Mouse (Mus musculus) limb, embryonic 11.5 days (tissue): ENCODE data around the gene Acsbg1. TPM values are rescaled to one million over a fixed set of nuclear protein-coding genes. Genes with fewer than 3 reads are reported as not detected.

Experiments used
- ATAC-seq: fragments of 200-750 bp; cut with Nextera tagmentation; 2 replicates; pipeline ENCODE4 v1.8.0; 2017; ENCODE audit warnings: low read depth; ENCODE audit not compliant: insufficient number of reproducible peaks, low FRiP score, low TSS enrichment
- DNase-seq: peaks from one replicate; pipeline ENCODE4 v3.0.0-alpha.2; 2015; ENCODE audit warnings: low spot score
- H3K27ac ChIP-seq: fragments of 300-500 bp; sonication (generic); replicated peaks from 2 replicates; pipeline ENCODE4 v1.5.1; 2014; ENCODE audit warnings: low read depth, mild to moderate bottlenecking, low read length
- H3K27me3 ChIP-seq: fragments of 300-500 bp; sonication (generic); 2 replicates; pipeline ENCODE4 v1.6.1; 2014; ENCODE audit warnings: mild to moderate bottlenecking, low read length, mixed read lengths; ENCODE audit not compliant: control insufficient read depth, insufficient read depth
- H3K36me3 ChIP-seq: fragments of 300-500 bp; sonication (generic); 2 replicates; pipeline ENCODE4 v1.6.1; 2014; ENCODE audit warnings: mild to moderate bottlenecking, low read length, moderate library complexity, mixed read lengths; ENCODE audit not compliant: control insufficient read depth, insufficient read depth
- H3K4me1 ChIP-seq: fragments of 300-500 bp; sonication (generic); 2 replicates; pipeline ENCODE4 v1.6.1; 2014; ENCODE audit warnings: low read length, mixed read lengths; ENCODE audit not compliant: control insufficient read depth, insufficient read depth
- H3K4me2 ChIP-seq: fragments of 300-500 bp; sonication (generic); 2 replicates; pipeline ENCODE4 v1.6.1; 2014; ENCODE audit warnings: low read depth, mild to moderate bottlenecking, moderate library complexity; ENCODE audit not compliant: severe bottlenecking
- H3K4me3 ChIP-seq: fragments of 300-500 bp; sonication (generic); 2 replicates; pipeline ENCODE4 v1.5.1; 2014; ENCODE audit warnings: low read depth, low read length
- H3K9ac ChIP-seq: fragments of 300-500 bp; sonication (generic); 2 replicates; pipeline ENCODE4 v1.6.1; 2014; ENCODE audit warnings: mild to moderate bottlenecking, low read length
- H3K9me3 ChIP-seq: fragments of 300-500 bp; sonication (generic); 2 replicates; pipeline ENCODE4 v1.6.1; 2016; ENCODE audit warnings: low read length; ENCODE audit not compliant: control insufficient read depth
- WGBS: fragments of 180-500 bp; shearing (Covaris S2); extraction: QIAGEN DNeasy Blood & Tissue Kit; methylation state at CpG from one replicate; pipeline ENCODE4 v1.1.7; 2014; 5-methylcytosine and 5-hydroxymethylcytosine counted together
- polyA plus RNA-seq: library from polyadenylated mRNA; unstranded; fragments of >200 nt; fragmentation: Nextera tagmentation; extraction: Ambion mirVana; gene quantifications from 2 replicates; pipeline ENCODE4 v1.2.1, GENCODE M21; 2014

The Acsbg1 gene
- polyA plus RNA-seq, 1 experiment from 2014 or later: 0.32 TPM

DNA sequence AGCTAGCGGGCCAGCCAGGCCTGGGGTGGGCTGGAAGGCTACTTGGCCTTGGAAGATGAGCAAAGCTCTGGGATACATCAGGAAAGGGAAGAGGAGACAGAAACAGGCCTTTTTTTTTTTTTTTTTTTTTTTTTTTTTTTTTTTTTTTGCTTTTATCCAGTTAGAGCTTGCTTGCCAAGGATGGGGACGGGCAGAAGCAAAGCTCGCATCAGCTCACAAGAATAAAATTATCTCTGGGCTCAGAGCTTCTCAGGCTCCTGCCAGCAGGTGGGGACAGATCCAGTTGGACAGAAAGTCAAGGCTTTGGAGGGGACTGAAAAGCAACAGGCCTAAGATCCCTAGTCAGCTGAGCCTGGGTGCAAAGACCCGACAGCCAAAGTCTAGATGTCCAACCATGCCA is 32.9 kb downstream of the Acsbg1 start:
- ATAC-seq: no peak
- H3K4me3 ChIP-seq: no peak overlapping the region
- H3K9me3 ChIP-seq: no peaks in the 10 kb centered on the region
- H3K36me3 ChIP-seq: no peaks in the 10 kb centered on the region
- H3K4me1 ChIP-seq: no peaks in the 10 kb centered on the region
- H3K27ac ChIP-seq: no peak overlapping the region
- H3K4me2 ChIP-seq: no peak overlapping the region
- no peak for DNase-seq
- 90% methylated on average over 4 of the region's 4 CpGs for WGBS
- H3K27me3 ChIP-seq: no peaks in the 10 kb centered on the region
- H3K9ac ChIP-seq: no peak overlapping the region

DNA sequence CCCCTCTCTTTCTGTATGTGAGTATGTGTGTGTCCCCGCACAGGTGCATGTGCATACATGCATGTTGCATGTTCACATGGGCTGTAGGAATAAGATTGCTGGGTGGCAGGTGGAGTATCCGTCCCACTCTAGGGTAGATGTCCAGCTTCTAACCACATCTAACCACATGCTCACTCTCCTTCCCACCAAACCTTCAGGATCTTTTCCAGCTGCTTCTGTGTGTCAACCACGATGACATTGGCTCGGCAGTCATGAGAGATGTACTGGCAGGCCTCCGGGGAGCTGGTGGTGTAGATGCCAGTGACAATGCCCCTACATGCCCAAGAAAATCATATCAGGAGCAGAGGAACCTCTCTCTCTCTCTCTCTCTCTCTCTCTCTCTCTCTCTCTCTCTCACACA is 34.4 kb downstream of the Acsbg1 start:
- DNase-seq (no peak), ATAC-seq (no peak)
- no peaks in the 10 kb centered on the region for H3K36me3 ChIP-seq
- no peak overlapping the region for H3K9ac ChIP-seq
- H3K4me2 ChIP-seq: no peak overlapping the region
- no peak overlapping the region for H3K4me3 ChIP-seq
- H3K27me3 ChIP-seq: no peaks in the 10 kb centered on the region
- no peaks in the 10 kb centered on the region for H3K9me3 ChIP-seq
- WGBS: 93% methylated on average over 5 of the region's 5 CpGs
- no peaks in the 10 kb centered on the region for H3K4me1 ChIP-seq
- H3K27ac ChIP-seq: no peak overlapping the region

DNA sequence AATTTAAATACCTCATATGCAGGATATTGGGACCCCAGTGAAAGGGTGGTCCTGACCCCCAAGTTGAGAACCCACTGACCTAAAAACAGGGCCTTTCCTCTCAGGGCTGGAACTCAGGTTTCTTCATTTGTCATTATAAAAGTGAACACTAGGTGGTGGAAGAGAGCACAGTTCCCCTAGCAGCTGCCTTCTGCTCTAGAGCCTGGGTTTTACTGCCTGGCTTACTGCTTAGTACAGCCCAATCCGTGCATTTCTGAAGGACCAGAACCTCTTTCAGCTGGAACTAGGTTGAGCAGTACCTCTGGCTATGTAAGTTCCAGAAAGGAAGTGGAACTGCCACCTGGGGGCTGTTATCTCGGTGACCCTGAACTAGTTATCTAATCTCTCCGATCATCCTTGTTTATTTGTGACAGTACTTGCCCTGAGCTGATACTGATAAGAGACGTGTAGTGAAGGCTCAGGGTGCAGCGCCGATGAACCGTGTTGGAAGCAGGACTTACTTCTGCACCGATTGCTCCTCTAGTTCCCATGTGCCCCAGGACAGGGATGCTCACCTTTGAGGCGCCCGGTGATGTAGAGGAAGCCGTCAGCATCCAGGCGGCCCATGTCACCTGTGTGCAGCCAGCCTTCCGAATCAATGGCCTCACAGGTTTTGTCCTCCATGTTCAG is 47.4 kb downstream of the Acsbg1 start:
- peak; percentile 43 for DNase-seq
- H3K9ac ChIP-seq: no peak overlapping the region
- H3K4me2 ChIP-seq: no peak overlapping the region
- no peak overlapping the region for H3K4me3 ChIP-seq
- H3K27ac ChIP-seq: no peak overlapping the region
- H3K9me3 ChIP-seq: no peaks in the 10 kb centered on the region
- no peaks in the 10 kb centered on the region for H3K27me3 ChIP-seq
- H3K36me3 ChIP-seq: no peaks in the 10 kb centered on the region
- peak; percentile 57; the same call in 1 of the 2 replicates for ATAC-seq
- no peaks in the 10 kb centered on the region for H3K4me1 ChIP-seq
- WGBS: 68% methylated on average over 13 of the region's 13 CpGs

DNA sequence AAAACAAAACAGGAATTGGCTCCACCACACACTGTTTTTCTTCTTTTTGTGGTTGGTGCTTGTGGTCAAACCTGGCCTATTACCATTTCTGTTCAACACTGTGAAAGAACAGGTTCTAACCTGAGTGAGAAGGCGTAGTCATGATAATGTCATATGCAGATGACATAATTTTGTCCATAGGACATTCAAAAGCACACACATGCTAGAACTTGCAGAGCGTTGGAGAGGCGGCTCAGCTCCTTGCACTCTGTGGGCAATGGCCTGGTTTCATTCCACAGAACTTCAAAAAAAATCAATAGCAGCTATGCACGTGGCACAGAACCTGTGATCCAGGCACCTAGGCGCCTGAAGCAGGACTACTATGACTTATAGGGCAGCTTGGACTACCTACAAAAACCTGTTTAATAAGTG is 48.9 kb downstream of the Acsbg1 start:
- Histone ChIP-seq H3K36me3 (no peaks in the 10 kb centered on the region), H3K27ac (no peak overlapping the region), H3K4me1 (no peaks in the 10 kb centered on the region), H3K4me3 (no peak overlapping the region), H3K9me3 (no peaks in the 10 kb centered on the region), H3K27me3 (no peaks in the 10 kb centered on the region), H3K4me2 (no peak overlapping the region), H3K9ac (no peak overlapping the region)
- WGBS: 85% methylated on average over 5 of the region's 5 CpGs
- no peak for ATAC-seq
- no peak for DNase-seq

DNA sequence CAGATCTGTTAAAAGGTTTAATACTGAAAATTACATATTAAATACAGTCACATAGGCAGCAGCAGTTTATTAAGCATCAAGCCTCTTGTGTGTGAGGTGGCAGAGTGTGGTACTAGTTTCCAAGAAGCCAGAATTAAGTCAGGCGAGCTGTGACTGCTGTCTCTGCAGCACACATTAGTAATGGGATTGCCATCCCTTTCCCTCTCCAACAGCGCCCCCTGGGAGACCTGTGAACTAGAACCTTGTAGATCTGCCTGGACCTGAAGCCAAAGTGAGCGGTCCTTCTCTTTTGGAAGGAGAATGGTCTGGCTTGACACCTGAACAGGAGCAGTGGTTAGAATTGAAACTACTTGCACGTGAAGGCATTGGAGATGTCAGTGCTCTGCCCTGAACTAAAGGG is 56.8 kb downstream of the Acsbg1 start:
- Histone ChIP-seq H3K36me3 (peaks cover 2% of the 10 kb centered on the region; the same call in 1 of the 2 replicates), H3K4me3 (no peak overlapping the region), H3K9me3 (no peaks in the 10 kb centered on the region), H3K4me2 (no peak overlapping the region), H3K9ac (no peak overlapping the region), H3K4me1 (no peaks in the 10 kb centered on the region), H3K27me3 (no peaks in the 10 kb centered on the region), H3K27ac (no peak overlapping the region)
- WGBS: 54% methylated on average over 4 of the region's 4 CpGs
- DNase-seq: peak; percentile 68
- ATAC-seq: no peak

DNA sequence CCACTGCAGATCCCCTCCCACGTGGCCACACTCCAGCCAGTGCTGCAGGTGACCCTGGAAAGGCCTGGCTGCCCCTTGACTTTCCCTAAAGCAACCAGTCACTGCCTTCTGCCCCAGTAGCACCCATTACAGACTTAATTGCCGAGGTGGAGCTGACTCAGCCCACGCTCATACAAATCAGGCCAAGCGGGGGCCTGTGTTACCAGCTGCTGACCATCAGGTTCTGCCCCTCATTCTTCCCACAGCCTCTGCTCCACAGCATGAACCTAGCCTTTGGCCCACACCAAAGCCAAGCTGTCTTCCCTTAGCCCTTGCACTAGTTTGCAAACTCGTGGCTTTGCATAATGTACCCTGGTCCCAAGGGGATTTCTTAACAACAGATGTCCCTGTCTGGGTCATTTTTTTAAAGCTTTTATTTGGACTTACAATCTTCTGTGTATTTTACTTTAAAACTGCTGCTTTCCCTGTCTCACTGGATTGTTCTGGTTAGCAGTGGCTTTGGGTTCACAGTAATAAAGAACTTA is 57.5 kb downstream of the Acsbg1 start:
- no peak overlapping the region for H3K4me3 ChIP-seq
- no peak for DNase-seq
- H3K4me1 ChIP-seq: no peaks in the 10 kb centered on the region
- H3K9ac ChIP-seq: no peak overlapping the region
- H3K27ac ChIP-seq: no peak overlapping the region
- 80% methylated on average over 5 of the region's 5 CpGs for WGBS
- H3K27me3 ChIP-seq: no peaks in the 10 kb centered on the region
- no peak overlapping the region for H3K4me2 ChIP-seq
- ATAC-seq: no peak
- H3K9me3 ChIP-seq: no peaks in the 10 kb centered on the region
- H3K36me3 ChIP-seq: peaks cover 7% of the 10 kb centered on the region; the same call in 1 of the 2 replicates

DNA sequence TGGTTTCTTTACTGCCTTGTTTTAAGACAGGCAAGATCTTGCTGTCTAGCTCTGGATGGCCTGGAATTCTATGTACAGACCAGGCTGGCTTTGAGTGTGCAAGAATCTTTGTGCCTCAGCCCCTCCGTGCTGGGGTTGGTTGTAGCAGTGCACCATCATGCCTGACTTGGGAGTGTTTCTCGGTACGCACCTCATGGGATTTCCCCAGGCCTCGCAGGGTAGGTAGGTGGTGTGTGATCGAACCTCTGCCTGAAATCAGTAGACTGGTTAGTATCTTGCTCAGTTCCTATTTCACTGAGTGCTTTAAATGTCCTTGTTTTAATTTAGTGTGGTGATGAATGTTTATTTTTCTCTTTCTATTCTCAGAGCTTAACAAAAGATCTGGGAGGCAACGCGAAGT is 58.8 kb downstream of the Acsbg1 start:
- H3K4me1 ChIP-seq: no peaks in the 10 kb centered on the region
- H3K9ac ChIP-seq: no peak overlapping the region
- 93% methylated on average over 7 of the region's 7 CpGs for WGBS
- H3K27ac ChIP-seq: no peak overlapping the region
- DNase-seq: no peak
- H3K4me2 ChIP-seq: no peak overlapping the region
- no peak overlapping the region for H3K4me3 ChIP-seq
- H3K27me3 ChIP-seq: no peaks in the 10 kb centered on the region
- no peaks in the 10 kb centered on the region for H3K9me3 ChIP-seq
- peaks cover 7% of the 10 kb centered on the region; the same call in 1 of the 2 replicates for H3K36me3 ChIP-seq
- no peak for ATAC-seq

DNA sequence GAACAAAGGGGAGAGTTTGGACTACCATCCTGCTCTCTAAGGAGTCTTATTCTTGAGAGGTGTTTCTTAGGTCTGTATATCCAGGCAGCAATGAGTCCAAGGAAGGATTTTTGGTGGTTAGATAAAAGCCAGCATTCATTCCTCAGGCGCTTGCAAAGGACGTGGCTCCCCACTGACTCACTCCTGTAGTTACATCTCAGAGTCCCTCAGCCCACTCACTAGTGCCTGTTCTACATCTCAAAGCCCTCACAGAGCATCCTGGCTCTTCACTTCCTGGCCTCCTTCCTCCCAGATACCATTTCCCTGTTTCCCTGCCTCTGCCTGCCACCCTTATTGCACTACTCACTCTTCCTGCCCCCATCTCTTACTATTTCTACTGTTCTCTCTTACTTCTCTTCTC is 59.3 kb downstream of the Acsbg1 start:
- WGBS: 82% methylated on average over 2 of the region's 2 CpGs
- Histone ChIP-seq H3K4me1 (no peaks in the 10 kb centered on the region), H3K9me3 (no peaks in the 10 kb centered on the region), H3K4me3 (no peak overlapping the region), H3K27me3 (no peaks in the 10 kb centered on the region), H3K36me3 (peaks cover 10% of the 10 kb centered on the region; the same call in 1 of the 2 replicates), H3K9ac (no peak overlapping the region), H3K4me2 (no peak overlapping the region), H3K27ac (no peak overlapping the region)
- DNase-seq (no peak), ATAC-seq (no peak)
